Mouse (Mus musculus): Measurements from ENCODE around the gene Rcor1. TPM values are rescaled to one million over a fixed set of nuclear protein-coding genes. Genes with fewer than 3 reads are reported as not detected.

Gene Rcor1
- polyA plus RNA-seq, 1 experiment from 2014 or later, result 3.6 TPM

- Histone ChIP-seq H3K9me3 (ENCODE audit: low read length) (peaks cover 4% of the 10 kb centered on the region; the same call in 1 of the 2 replicates), H3K4me1 (ENCODE audit: insufficient read depth) (peaks cover 9% of the 10 kb centered on the region), H3K36me3 (replicated peaks; ENCODE audit: insufficient read depth, low read length) (no peaks in the 10 kb centered on the region), H3K27me3 (ENCODE audit: insufficient read depth, low read length) (no peaks in the 10 kb centered on the region), H3K27ac (ENCODE audit: low read depth) (no peak overlapping the region), H3K9ac (replicated peaks) (no peak overlapping the region), H3K4me3 (ENCODE audit: low read depth, low read length) (no peak overlapping the region), H3K4me2 (ENCODE audit: low read depth, low read length) (no peak overlapping the region)
- WGBS (ENCODE audit: insufficient replicate concordance), result 63% methylated on average over 3 of the region's 3 CpGs
- TF ChIP-seq EP300 (IDR thresholded peaks at IDR 0.05; ENCODE audit: low read depth) (no peak), CTCF (IDR thresholded peaks at IDR 0.05; ENCODE audit: low read depth) (no peak)
- DNase-seq, result no peak
- no peak for ATAC-seq
Observed at GRCm38 (mm10) chr12:110993226-110993625, 45.9 kb upstream of the Rcor1 start.

DNA sequence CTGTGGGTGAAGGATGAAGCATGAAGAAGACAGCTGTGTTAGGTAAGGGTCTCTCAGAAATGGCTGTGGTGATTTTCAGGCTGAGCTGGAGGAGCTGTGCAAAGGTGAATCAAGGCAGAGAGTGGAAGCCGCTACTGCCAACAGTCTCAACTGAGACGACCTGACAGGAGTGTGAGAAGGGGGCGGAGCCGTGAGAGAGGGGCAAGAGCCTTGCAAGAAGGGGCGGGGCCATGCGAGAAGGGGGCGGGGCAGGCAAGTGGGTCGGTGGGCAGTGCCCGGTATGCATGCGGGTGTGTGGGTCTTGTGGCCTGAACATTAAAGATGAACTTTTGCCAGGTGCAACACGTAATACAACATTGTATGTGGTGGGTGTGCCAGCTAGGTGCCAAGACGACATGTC lies 44.5 kb upstream of the Rcor1 start:
- Histone ChIP-seq H3K4me3 (ENCODE audit: low read depth, low read length) (no peak overlapping the region), H3K36me3 (replicated peaks; ENCODE audit: insufficient read depth, low read length) (no peaks in the 10 kb centered on the region), H3K27ac (ENCODE audit: low read depth) (no peak overlapping the region), H3K4me2 (ENCODE audit: low read depth, low read length) (no peak overlapping the region), H3K4me1 (ENCODE audit: insufficient read depth) (peaks cover 9% of the 10 kb centered on the region), H3K27me3 (ENCODE audit: insufficient read depth, low read length) (no peaks in the 10 kb centered on the region), H3K9ac (replicated peaks) (no peak overlapping the region), H3K9me3 (ENCODE audit: low read length) (peaks cover 4% of the 10 kb centered on the region; the same call in 1 of the 2 replicates)
- WGBS (ENCODE audit: insufficient replicate concordance), result 53% methylated on average over 12 of the region's 12 CpGs
- TF ChIP-seq EP300 (IDR thresholded peaks at IDR 0.05; ENCODE audit: low read depth) (no peak), CTCF (IDR thresholded peaks at IDR 0.05; ENCODE audit: low read depth) (no peak)
- DNase-seq (peak; percentile 31), ATAC-seq (no peak)

DNA sequence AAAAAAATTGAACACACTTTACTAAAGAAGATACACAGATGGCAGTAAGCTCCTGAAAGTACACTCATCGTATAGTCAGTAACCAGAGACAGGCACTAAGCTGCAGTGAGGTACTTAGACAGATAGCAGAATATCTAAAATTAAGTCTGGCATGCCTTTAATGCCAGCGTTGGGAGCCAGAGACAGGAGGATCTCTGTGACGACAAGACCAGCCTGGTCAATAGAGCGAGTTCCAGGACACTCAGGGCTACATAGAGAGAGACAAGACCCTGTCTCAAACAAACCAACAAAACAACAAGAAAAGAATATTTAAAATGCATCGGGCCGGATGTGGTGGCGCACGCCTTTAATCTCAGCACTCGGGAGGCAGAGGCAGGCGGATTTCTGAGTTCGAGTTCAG lies 41.1 kb upstream of the Rcor1 start:
- Histone ChIP-seq H3K9me3 (ENCODE audit: low read length) (peaks cover 4% of the 10 kb centered on the region; the same call in 1 of the 2 replicates), H3K4me1 (ENCODE audit: insufficient read depth) (no peaks in the 10 kb centered on the region), H3K4me2 (ENCODE audit: low read depth, low read length) (no peak overlapping the region), H3K27ac (ENCODE audit: low read depth) (no peak overlapping the region), H3K4me3 (ENCODE audit: low read depth, low read length) (no peak overlapping the region), H3K9ac (replicated peaks) (no peak overlapping the region), H3K27me3 (ENCODE audit: insufficient read depth, low read length) (no peaks in the 10 kb centered on the region), H3K36me3 (replicated peaks; ENCODE audit: insufficient read depth, low read length) (no peaks in the 10 kb centered on the region)
- no peak for TF ChIP-seq CTCF (IDR thresholded peaks at IDR 0.05; ENCODE audit: low read depth)
- TF ChIP-seq EP300 (IDR thresholded peaks at IDR 0.05; ENCODE audit: low read depth), result no peak
- ATAC-seq (no peak), DNase-seq (no peak)
- 93% methylated on average over 11 of the region's 11 CpGs for WGBS (ENCODE audit: insufficient replicate concordance)

GRCm38 (mm10) chr12:110999820-111000219 lies 39.3 kb upstream of the Rcor1 start:
- Histone ChIP-seq H3K4me2 (ENCODE audit: low read depth, low read length) (no peak overlapping the region), H3K9me3 (ENCODE audit: low read length) (peaks cover 4% of the 10 kb centered on the region; the same call in 1 of the 2 replicates), H3K4me3 (ENCODE audit: low read depth, low read length) (no peak overlapping the region), H3K27me3 (ENCODE audit: insufficient read depth, low read length) (no peaks in the 10 kb centered on the region), H3K4me1 (ENCODE audit: insufficient read depth) (no peaks in the 10 kb centered on the region), H3K36me3 (replicated peaks; ENCODE audit: insufficient read depth, low read length) (no peaks in the 10 kb centered on the region), H3K27ac (ENCODE audit: low read depth) (no peak overlapping the region), H3K9ac (replicated peaks) (no peak overlapping the region)
- TF ChIP-seq EP300 (IDR thresholded peaks at IDR 0.05; ENCODE audit: low read depth) (peak; percentile 27; the same call in 1 of the 2 replicates), CTCF (IDR thresholded peaks at IDR 0.05; ENCODE audit: low read depth) (no peak)
- ATAC-seq, result no peak
- WGBS (ENCODE audit: insufficient replicate concordance), result 54% methylated on average over 1 of the region's 2 CpGs
- no peak for DNase-seq

GRCm38 (mm10) chr12:111000956-111001355 lies 38.2 kb upstream of the Rcor1 start:
- Histone ChIP-seq H3K27me3 (ENCODE audit: insufficient read depth, low read length) (no peaks in the 10 kb centered on the region), H3K9ac (replicated peaks) (no peak overlapping the region), H3K4me2 (ENCODE audit: low read depth, low read length) (no peak overlapping the region), H3K9me3 (ENCODE audit: low read length) (peaks cover 4% of the 10 kb centered on the region; the same call in 1 of the 2 replicates), H3K4me1 (ENCODE audit: insufficient read depth) (no peaks in the 10 kb centered on the region), H3K4me3 (ENCODE audit: low read depth, low read length) (no peak overlapping the region), H3K36me3 (replicated peaks; ENCODE audit: insufficient read depth, low read length) (no peaks in the 10 kb centered on the region), H3K27ac (ENCODE audit: low read depth) (no peak overlapping the region)
- ATAC-seq (no peak), DNase-seq (no peak)
- WGBS (ENCODE audit: insufficient replicate concordance), result 90% methylated on average over 7 of the region's 7 CpGs
- TF ChIP-seq CTCF (IDR thresholded peaks at IDR 0.05; ENCODE audit: low read depth) (no peak), EP300 (IDR thresholded peaks at IDR 0.05; ENCODE audit: low read depth) (no peak)

DNA sequence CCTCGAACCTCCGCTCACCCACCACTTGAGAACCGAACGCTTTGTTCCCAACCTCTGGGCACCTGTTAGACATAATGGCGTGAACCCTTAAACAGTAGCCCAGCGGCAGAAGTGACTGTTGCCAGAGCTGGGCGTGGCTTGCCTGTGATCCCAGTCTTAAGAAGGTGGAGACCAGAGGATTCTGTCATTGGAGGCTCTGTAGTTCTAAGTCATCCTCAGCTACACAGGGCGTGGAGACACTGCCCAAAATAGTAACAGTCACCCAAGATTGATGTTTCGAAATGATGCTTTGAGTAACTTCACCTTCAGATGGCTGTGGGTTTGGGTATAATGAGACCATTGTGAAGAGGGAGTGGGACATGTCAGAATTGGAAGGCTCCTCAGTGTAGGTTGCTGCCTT lies 35.0 kb upstream of the Rcor1 start:
- Histone ChIP-seq H3K4me1 (ENCODE audit: insufficient read depth) (peaks cover 17% of the 10 kb centered on the region), H3K9ac (replicated peaks) (no peak overlapping the region), H3K36me3 (replicated peaks; ENCODE audit: insufficient read depth, low read length) (no peaks in the 10 kb centered on the region), H3K4me2 (ENCODE audit: low read depth, low read length) (no peak overlapping the region), H3K27ac (ENCODE audit: low read depth) (no peak overlapping the region), H3K9me3 (ENCODE audit: low read length) (no peaks in the 10 kb centered on the region), H3K4me3 (ENCODE audit: low read depth, low read length) (no peak overlapping the region), H3K27me3 (ENCODE audit: insufficient read depth, low read length) (no peaks in the 10 kb centered on the region)
- TF ChIP-seq CTCF (IDR thresholded peaks at IDR 0.05; ENCODE audit: low read depth), result no peak
- TF ChIP-seq EP300 (IDR thresholded peaks at IDR 0.05; ENCODE audit: low read depth), result no peak
- no peak for ATAC-seq
- 67% methylated on average over 9 of the region's 9 CpGs for WGBS (ENCODE audit: insufficient replicate concordance)
- DNase-seq, result no peak

- TF ChIP-seq CTCF (IDR thresholded peaks at IDR 0.05; ENCODE audit: low read depth) (no peak), EP300 (IDR thresholded peaks at IDR 0.05; ENCODE audit: low read depth) (no peak)
- ATAC-seq, result no peak
- no peak overlapping the region for H3K4me2 ChIP-seq (ENCODE audit: low read depth, low read length)
Observed at GRCm38 (mm10) chr12:111005803-111006202, 33.3 kb upstream of the Rcor1 start.

More at GRCm38 (mm10) chr12:111005803-111006202, 33.3 kb upstream of the Rcor1 start:
- no peak overlapping the region for H3K9ac ChIP-seq (replicated peaks)
- no peaks in the 10 kb centered on the region for H3K9me3 ChIP-seq (ENCODE audit: low read length)
- DNase-seq, result no peak
- H3K27me3 ChIP-seq (ENCODE audit: insufficient read depth, low read length), result no peaks in the 10 kb centered on the region
- peaks cover 25% of the 10 kb centered on the region for H3K4me1 ChIP-seq (ENCODE audit: insufficient read depth)
- 58% methylated on average over 6 of the region's 6 CpGs for WGBS (ENCODE audit: insufficient replicate concordance)
- no peak overlapping the region for H3K27ac ChIP-seq (ENCODE audit: low read depth)
- H3K36me3 ChIP-seq (replicated peaks; ENCODE audit: insufficient read depth, low read length), result no peaks in the 10 kb centered on the region
- H3K4me3 ChIP-seq (ENCODE audit: low read depth, low read length), result no peak overlapping the region

Measured in liver, postnatal 0 days (tissue).